Mouse (Mus musculus): Measurements from ENCODE around the gene Rbm28. TPM values are rescaled to one million over a fixed set of nuclear protein-coding genes. Genes with fewer than 3 reads are reported as not detected.

The Rbm28 gene
- total RNA-seq (2021), result 10 to 100 TPM; 16.2 to 19.5 TPM
- long read RNA-seq, experiment 1, full-length matches to known transcripts, result 9 of 12 reads
- long read RNA-seq, experiment 1, partial matches to known transcripts, result 0 of 12 reads
- long read RNA-seq, experiment 1, other reads (novel, unspliced or antisense), result 3 of 12 reads
- long read RNA-seq, experiment 2, full-length matches to known transcripts, result 5 of 5 reads
- long read RNA-seq, experiment 2, partial matches to known transcripts, result 0 of 5 reads
- long read RNA-seq, experiment 2, other reads (novel, unspliced or antisense), result 0 of 5 reads

GRCm38 (mm10) chr6:29164314-29165244, at the start of gene Rbm28:
Gene Rbm28 (minus strand): TSS chr6:29165006.
- DNase-seq, result peak; percentile 92 to 94

DNA sequence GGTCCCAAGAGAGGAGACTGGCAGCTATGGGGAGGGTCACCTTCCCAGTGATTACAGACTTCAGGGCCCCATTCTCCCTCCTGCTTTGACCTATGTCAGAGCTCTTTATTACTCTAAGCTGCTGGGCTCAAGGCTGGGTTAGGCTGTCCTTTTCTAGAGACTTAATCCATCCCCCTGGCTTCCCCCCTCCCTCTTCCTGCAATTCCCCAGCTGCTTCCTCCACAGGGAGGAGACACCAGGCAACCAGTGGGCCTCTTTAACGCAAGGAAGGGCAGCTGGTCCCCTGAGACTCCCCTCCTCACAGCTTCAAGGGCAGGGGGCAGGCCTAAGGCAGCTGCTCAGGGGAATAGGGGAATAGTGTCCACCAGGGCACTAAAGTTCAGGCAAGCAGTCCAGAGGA, 49.4 kb upstream of the Rbm28 start:
- DNase-seq, result peak; percentile 53 to 83

- DNase-seq, result no peak
Measured at GRCm38 (mm10) chr6:29213436-29213835, 48.6 kb upstream of the Rbm28 start.

- DNase-seq, result peak; percentile 85 to 91
Measured at GRCm38 (mm10) chr6:29211806-29212492, 47.1 kb upstream of the Rbm28 start.

DNA sequence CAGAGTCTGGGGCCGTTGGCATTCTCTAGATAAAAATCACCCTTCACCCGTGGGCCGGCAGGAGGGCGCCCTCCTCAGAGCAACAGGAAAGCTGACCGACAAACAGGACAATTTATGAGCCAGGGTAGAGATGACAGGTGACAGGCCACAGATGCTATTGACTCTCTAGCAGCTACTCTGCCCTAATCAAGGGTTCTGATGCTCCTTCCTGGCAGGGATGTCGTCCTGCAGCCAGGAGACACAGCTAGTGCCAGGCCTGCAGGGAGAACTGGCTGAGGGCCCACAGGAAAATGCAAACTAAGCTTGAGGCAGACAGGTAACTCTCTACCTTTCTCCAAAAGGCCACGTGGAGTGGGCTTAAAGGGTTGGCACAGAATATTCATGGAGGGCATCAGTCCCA, 46.3 kb upstream of the Rbm28 start:
- DNase-seq, result no peak

DNA sequence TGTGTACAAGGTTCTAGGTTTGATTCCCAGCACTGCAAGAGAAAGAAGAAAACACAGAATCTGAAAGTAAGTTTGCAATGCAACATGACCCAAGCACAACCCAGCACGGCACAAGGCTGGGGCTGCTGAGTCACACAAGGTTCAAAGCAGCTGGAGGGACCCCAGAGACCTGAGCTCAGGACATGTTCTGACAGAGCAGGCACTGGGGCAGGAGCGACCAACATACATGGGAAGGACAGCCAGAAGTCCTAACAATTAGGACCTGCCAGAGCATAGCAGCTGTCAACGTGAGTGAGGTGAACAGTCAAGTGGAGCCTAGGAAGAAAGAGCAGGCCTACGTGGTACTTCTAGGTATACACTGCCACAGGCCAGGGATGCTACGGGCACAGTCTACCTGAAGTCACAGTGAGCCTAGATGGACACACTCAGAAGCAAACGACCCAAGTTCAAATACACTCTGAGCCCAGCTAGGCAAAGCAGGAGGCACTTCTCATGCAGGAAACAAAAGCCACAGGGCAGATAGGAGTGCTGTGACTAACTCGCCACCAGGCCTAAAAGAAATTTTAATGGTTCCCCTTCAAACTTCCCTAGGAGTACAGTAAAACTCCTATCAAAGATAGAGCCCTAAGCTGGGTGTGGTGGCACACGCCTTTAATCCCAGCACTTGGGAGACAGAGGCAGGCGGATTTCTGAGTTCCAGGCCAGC, 45.6 kb upstream of the Rbm28 start:
- no peak for DNase-seq

DNA sequence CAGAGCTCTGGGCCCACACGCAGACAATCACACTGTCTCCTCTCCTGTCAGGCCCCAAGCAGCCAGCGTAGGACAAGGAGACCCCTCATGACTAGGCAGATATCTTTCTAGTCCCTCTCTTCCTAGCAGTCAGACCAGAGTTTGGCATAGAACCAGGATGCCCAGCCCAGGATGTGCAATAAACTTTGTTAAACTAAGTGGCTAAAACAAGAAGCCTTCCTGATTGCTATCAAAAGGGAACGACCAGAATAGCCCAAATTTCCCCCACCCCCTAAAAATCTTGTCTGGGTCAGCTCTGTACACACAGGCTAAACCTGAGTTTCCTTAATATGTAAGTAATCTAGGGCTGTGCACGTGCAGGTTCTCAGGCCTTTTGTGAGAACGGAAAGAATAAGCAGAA, 43.4 kb upstream of the Rbm28 start:
- no peak for DNase-seq

- DNase-seq, result no peak
Measured at GRCm38 (mm10) chr6:29207017-29207416, 42.2 kb upstream of the Rbm28 start.

GRCm38 (mm10) chr6:29206006-29206405, 41.2 kb upstream of the Rbm28 start:
- no peak for DNase-seq

DNA sequence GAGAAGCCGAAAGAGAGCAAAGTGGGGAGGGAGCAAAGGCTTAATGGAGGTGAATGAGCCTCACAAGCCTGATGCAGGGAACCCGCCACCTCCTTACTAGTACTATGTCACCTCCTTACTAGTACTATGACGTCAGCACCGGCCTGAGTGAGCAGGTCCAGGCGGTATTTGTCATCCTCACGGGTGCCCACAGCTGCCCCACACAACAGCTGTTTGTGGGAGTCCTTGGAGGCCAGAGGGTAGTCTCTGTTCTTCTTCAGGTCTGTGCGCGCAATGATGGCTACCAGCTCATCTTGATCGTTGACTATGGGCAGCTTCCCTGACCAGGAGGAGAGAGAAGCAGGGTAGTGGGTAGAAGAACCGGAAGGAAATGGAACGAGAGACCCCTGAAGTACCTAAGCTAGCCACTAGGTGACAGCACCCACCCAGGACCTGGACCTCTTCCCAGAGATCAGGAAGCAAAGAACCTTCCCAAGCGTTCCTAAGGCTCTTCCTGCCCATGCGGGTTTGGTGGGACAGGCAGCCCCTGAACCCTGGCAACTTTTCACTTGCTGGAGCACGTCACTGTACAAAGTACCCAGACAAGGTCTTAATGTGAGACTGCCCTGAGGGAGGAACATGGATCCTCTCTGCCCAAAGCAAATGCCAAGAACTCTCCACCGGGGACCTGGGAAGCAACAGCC, 40.3 kb upstream of the Rbm28 start:
- DNase-seq, result peak; percentile 52 to 77

DNA sequence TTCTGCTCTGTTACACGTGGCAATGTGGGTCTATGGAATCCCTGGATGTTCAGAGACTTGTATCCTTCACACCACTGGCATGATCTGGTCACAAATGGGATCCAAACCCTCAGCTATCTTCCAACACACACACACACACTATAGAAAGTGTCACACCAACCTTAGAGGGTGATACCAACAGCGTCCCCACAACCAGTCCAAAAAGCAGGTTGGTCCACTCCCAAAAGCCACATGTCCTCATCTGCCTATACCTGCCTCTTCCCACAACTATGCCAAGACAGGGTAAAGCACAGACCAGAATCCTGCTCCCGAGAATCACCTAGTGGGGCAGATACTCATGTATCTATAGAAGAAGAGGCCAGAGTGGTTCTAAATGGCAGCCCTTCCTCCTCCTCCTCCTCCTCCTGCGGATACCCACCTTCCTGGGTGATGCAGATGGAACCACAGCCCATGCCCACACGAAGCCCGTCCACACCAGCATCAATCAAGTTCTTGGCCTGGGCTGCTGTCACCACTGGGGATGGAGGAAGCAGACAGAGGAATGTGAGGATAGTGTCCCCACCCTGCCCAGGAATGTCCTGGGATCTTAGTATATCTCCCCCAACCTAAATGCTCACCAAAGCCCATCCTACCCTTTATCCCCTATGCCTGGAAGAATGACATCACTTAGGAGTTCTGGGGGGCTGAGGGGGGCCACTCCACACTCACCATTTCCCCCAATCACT, 39.2 kb upstream of the Rbm28 start:
- DNase-seq, result no peak

DNA sequence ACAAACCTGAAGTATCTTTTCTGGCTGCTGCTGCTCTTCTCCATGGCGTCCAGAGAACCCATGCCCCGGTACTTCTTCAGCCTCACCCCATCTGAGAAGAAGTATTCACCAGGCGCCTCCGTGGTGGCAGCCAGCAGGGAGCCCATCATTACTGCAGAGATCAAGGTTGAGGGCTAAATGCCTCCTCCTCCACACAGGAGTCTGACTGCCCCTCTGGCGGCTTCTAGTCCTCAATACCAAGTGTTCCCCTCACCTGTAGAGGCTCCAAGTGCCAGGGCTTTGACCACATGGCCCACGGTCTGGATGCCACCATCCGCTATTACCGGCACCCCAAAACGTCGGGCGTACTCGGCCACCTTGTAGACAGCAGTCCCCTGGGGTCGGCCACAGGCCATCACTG, 38.3 kb upstream of the Rbm28 start:
- no peak for DNase-seq

GRCm38 (mm10) chr6:29201988-29202387, 37.2 kb upstream of the Rbm28 start:
- DNase-seq, result no peak

- no peak for DNase-seq
Measured at GRCm38 (mm10) chr6:29201341-29201740, 36.5 kb upstream of the Rbm28 start.

DNA sequence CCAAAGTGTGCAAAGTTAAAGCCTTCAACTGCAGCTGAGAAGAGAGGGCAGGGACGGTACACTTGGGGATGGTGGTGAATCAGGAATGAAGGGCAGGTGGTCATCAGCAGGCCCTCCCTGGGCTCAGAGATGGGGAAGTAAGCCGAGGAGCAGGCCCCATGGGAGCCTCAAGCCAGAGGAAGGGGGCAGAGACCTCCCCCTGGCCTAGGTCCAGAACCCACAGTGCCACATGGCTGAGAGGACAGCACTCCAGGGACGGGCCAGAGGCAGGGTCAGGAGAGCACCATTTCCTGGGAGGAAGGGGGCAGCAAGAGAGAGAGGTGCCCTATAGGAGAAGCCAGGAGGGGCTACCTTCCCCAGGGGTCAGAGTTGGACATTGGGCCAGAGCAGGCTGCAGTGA, 35.7 kb upstream of the Rbm28 start:
- no peak for DNase-seq

DNA sequence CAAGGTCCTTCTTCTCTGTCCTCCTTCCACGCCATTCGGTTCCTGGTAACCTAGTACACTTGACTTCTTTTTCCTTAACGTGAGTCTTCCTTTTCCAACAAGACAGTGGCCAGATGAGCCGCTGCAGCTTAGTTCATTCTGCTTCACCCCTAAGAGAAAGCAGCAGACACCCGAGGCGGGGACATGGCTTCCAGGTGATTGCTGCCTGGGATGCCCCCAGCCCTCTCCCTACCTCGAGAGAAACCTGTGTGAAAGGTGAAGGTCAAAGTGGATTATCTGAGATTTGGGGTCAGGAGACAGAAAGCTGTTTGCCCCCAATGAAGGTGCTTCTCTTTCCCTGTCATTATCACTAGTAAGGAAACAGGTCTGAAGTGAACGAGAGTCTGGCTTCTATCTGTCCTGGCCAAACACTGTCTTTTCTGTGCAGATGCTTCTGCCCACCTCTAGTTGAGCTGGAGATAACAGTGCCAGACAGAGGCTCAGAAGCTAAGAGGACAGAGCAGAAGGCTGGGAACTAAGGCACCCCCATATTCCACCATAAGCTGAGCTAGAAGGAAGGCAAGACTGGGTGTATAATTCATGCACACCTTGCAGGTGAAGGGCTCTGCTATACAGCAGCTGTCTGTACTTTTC, 34.5 kb upstream of the Rbm28 start:
- DNase-seq, result no peak

GRCm38 (mm10) chr6:29198309-29199222, 33.8 kb upstream of the Rbm28 start:
- peak; percentile 92 to 95 for DNase-seq

- peak; percentile 29 to 69 for DNase-seq
Measured at GRCm38 (mm10) chr6:29195846-29196698, 31.3 kb upstream of the Rbm28 start.
